Mouse (Mus musculus): Measurements from ENCODE around the gene Ascc1. TPM values are rescaled to one million over a fixed set of nuclear protein-coding genes. Genes with fewer than 3 reads are reported as not detected.
A peak's percentile ranks its signal among the peaks of the same experiment; 100 is the strongest.
"Not testable (repeated sequence)": the region's sequence is repeated elsewhere in the genome, so short reads cannot be mapped to it uniquely, and the experiment has no call there.

The Ascc1 gene
- total RNA-seq, 2 experiments from 2014 or later: 27.1 to 32.8 TPM

DNA sequence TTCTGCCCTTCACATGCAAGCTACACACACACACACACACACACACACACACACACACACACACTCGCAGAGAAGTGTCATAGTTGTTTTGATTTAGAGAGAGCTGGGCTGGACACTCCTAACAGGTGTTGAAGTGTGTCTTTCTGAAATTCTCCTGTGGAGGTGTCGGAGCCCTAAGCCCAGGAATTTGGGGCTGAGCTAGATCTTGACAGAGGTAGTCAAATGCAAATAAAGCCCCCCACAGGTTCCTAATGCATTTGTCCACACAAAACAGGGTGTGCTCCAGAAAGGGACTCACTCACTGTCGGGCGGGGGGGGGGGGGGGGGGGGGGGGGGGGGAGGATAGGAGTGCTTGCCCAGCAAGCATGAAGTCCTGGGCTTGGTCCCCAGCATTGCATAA is 25.5 kb upstream of the Ascc1 start:
- DNase-seq: no peak

DNA sequence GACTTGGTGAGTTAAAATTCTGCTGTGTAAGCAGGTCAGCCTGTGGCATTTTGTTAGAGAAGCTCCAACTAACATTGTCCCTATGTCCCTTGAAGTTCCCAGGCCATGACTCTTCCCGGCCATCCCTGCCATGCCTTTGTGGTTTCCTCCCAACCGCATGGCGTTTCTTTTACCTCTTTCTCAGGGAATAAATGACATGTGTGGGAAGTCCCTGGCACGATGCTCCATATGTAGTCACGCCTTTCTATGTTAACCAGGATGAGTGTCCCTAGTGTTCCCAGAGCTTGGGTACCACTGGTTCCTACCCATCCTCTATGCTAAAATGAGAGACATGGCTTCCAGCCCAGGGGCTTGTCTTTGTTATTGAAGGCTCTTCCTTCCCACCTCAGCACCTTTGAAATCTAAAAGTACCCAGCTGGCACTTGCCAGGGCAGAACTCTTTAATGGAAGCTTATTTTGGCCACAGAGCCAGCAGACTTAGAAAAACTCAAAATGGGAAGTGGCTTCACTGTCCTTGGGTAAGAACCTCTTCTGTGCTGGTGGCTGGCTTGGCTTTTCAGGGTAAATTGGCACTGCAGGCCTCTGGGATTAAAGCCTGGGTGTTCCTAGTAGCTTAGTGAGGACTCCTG is 24.8 kb upstream of the Ascc1 start:
- DNase-seq: no peak

DNA sequence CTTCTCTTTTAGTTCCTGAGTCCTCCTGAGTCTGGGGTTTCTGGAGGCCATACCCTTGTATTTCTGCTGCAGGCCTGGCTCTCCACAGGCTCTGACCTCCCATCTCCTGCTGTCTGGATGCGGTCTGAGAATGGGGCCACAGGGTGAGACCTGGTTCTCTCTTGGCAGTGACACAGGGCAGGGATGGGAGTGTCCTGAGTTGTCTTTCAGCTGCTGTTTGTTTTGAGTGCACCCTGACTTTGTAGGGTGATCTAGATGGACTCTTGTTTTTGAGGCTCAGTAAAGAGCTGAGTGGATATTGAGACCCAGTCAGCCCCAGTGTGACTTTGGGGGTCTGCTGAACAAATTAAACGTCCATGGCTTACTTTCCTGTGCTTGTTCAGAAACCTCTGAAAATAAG is 24.2 kb upstream of the Ascc1 start:
- DNase-seq: no peak

DNA sequence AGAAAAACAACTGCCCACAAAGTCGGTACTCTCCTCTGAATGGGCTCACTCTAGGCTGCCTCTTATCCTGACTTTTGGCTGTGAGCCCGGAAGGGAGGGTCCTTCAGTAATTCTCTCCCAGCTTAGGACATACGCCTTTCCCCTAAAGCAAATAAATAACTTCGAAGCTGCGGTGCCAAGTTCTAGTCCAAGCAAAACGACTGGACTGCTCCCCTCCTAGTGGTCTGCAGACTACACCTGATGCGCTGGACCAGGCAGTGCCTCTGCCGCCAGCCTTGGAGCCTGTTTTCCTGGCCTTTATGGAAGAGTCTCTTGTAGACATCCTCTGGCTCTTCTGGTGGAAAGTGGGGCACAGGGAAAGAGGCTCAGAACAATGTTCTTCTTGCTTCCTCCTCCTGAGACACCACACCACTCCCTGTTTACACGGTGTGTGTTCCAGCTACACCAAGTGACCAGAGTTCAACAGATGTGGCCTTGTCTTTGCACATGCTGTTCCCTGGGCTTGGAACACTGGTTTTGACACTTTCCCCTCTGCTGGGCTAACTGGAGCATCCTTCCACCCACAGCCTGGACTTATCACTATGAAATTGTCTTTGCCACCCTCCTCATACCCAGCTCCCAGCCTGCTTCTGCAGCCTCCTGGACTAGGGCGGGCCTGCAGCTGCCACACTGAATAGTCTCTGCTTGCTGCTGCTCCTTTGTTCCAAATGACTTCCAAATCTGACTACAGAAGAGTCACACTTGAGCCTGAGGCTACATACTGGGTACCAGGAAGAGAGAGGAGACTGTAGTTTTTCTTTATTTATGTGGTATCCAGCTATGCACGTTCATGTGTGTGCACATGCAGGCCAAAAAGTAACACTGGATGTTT is 23.5 kb upstream of the Ascc1 start:
- DNase-seq: peak; percentile 67 to 82

DNA sequence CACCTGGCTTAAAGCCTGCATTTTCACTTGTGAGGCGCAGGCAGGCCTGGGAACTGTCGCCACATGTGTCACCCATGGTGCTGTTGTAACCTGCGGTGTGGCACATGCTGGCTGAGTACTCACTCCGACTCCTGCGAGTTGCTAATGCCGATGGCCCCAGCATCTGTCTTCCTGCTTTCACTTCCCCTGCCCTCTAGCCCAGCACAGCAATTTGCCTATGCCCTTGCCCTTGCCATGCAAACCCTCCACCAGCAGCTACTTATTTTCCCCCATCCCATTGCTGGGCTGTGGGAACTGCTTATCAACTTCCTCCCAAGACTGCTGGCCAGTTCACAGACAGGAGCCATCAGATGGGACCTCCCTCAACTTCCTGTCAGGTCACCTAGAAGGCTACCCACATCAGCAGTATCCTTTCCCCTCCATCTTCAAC is 21.8 kb upstream of the Ascc1 start:
- DNase-seq: no peak

DNA sequence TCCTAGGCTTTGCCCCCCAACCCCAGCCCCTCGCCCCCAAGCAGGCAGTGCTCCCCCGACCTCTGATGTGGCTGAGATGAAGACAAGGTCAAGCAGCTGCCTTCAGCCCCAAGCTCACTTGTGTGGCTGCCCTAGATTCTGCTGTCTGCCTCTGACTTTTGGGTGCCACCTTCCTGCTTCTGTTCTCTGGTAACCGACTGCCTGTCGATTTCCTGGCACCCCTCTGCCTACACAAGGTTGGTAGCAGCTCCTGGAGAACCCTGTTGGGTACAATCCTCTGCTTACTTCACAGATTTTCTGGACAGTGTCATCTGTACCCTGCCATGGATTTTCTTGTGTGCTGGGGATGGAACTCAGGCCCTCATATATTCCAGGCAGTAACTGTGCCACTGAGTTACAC is 21.3 kb upstream of the Ascc1 start:
- no peak for DNase-seq

DNA sequence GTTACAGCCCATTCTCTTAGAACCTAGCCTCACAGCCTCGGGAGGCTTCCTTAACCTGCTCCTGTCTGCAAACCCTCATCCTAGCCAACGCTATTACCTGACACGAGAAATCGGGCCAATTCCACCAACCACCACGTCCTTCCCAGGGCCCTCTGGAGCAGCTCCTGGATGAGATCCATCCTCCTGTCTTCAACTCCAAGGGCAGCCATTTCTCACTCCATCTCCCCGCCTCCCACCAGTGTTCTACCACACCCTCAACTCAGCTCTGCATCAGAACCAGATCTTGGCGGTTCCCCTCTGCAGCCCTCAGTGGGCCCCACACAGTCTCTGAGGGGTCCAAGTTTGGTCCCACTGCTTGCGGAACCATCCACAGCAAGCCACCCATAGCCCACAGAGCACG is 20.8 kb upstream of the Ascc1 start:
- DNase-seq: peak; percentile 68 to 70

DNA sequence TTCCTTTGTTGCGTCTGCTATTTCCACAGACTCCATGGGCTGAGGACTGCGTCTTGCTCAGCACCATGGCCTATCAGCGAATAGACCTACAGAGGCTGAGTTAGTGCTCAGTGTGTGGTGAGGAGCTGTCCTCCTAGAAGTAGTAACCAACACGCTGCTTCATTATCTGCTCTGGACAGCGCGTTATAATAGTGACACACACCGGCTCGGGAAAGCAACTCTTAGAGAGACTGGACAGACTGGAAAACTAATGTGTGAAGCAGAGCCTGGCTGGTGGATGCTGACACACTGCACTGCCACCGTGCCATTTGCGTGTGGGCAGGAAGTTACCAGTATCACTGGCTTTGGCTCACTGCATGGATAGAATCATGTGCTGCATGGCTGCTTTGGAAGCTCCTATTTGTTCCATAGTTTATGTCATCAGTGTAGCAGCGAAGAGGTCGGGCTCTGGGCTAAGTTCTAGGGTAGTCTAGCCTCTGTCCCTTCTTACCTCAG is 20.2 kb upstream of the Ascc1 start:
- no peak for DNase-seq

DNA sequence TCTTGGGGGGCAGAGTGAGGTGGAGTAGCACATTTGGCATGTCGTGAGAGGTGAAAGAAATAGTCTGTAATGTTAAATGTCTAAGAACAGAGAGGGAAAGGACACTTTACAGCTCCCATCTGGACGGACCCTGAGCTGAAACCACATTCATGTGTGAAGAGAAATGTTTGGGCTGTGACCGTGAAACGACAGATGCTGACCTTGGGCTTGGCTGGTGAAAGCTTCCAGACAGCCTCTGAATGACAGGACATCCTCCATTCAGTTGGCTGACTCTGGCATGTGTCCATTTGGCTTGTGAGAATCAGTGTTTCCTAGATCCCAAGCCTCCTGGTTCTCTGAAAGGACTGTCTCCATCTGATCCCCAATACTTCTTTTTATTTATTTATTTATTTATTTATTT is 14.6 kb upstream of the Ascc1 start:
- peak; percentile 69 to 73 for DNase-seq

DNA sequence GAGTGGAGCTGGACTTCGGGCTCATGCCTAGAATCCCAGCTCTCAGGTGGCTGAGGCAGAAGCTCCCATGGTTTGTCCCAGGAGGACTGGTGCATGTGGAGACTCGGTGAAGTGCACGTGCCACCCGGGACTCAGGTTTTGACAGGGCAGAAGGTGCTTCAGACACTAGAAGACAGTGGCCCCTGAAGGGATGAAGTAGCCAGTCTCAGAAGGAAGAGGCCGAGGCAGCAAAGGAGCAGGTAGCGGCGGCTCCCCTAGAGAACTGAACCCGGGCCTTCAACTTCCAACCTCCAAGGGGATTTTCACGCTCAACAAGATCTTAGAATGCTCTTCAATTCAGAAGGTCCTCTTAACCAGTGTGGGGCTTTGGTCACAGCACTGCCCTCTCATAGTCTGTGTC is 12.2 kb upstream of the Ascc1 start:
- DNase-seq: no peak

DNA sequence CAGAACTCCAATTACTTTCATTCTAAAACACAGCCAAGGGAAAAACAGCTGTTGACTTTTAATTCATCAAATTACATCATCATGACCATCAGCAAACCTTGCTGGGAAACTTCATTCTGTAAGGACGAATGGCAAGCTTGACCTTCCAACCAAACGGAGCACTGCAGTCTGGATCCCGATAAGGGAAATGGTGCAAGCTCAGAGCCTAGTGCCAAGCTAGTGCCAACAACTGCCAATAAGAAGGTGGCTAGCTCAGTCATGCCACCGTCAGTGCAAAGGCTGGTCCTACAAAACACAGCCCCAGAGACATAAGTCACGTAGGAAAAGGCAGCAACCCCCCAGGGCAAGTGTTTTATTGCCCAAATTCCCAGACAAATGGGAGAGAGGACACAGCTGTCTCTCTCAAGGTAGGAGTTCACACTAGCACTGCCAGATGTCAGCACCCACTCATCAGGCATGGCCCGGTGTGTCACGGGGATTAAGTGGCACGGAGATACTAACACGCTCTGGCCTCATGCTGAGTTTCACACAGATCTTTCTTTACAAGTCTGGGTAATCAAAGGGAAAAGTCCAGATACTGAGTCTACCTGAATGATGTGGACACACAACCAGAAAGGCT is 11.2 kb upstream of the Ascc1 start:
- DNase-seq: peak; percentile 46 to 67

DNA sequence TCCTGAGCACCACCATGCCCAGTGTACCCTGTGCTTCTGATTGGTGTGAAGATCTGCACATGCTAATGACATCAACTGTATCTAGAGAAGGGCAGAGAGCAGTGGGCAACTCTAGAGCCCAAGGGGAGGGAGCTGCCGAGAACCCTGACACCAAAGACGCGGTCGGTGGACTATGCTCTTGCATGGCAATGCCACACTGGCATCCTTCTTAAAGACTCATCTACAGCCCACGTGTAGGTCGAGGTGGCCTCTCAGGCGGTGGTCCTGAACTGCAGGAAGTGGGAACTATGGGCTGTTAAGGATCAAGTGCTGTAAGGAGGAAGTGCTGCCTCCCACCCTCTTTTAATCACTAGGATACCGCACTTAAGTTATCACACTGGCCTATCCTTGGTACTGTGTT is 10.6 kb upstream of the Ascc1 start:
- no peak for DNase-seq

DNA sequence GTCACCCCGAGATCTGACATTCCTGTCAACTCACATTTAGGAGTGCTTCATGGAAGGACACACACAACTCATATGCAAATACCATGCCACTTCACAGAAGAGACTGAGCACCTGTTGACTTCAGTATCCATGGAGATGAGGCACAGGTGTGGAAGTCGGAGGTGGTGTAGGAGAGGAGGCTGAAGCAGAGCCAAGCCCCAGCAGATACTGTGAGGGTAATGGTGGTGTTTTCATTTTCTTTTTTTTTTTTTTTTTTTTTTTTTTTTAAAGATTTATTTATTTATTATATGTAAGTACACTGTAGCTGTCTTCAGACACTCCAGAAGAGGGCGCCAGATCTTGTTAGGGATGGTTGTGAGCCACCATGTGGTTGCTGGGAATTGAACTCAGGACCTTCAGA is 8.8 kb upstream of the Ascc1 start:
- not testable (repeated sequence) for DNase-seq

DNA sequence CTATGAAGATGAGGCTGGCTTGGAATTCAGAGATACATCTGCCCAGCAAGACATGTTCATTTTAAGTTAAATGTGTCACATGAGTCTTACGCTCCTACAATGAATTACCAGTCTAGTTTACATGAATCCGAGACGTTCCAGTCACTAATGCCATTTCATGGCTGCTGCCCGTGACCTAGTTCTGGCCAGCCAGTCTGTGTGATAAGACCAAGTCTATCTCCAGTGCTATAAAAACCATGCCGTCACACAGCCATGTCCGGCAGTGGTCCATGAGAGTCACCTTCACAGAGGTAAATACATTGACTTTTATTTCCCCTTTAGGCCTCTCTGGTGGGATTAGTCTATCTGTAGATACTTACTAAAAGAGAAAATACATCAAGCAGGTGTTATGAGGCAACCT is 6.7 kb upstream of the Ascc1 start:
- DNase-seq: no peak

DNA sequence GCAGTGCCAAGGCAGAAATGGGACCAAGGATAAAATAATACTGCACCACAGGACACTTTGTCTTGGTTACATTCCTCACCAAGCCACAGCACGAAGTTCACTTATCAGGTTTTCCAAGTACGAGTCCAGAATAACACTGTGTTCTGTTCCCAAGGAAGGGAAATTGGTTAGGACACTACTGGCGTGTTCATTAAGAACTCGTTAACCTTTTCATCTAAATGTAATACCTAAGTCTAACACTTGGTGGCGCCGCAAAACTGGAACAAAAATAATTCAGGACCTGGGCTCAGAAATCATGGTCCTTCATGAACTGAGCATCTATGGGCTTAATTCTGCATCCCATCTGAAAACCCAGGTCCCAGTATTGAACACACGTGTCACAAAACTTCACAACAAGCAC is 5.0 kb upstream of the Ascc1 start:
- peak; percentile 20 to 49 for DNase-seq

DNA sequence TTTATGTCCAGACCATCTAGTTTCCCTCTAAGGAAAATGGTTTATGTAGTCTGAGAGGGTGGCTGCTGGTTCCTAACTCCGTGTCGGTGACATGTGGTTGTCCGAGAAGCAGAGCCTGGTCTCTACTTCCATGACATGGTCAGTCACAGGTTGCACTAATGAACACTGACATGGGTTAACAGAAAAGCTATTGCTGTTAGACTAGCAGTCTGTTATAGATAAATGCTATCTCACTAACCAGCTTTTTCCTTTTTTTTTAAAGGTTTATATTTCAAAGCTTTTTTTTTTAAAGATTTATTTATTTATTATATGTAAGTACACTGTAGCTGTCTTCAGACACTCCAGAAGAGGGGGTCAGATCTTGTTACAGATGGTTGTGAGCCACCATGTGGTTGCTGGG is 3.5 kb upstream of the Ascc1 start:
- no peak for DNase-seq

DNA sequence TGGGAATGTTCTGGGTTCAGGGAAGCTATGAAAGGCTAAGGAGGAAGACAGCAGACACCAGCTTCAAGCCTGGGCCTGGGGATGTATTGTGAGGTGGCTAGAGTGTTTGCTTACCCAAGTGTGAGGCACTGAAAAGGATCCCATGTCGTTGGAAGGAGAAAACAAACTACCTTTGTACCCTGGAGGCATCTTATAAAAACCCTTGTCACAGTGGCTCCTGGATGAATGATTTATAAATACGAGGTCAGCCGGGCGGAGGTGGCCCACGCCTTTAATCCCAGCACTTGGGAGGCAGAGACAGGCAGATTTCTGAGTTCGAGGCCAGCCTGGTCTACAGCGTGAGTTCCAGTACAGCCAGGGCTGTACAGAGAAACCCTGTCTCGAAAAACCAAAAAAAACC is 942 bp upstream of the Ascc1 start:
- DNase-seq: not testable (repeated sequence)

DNA sequence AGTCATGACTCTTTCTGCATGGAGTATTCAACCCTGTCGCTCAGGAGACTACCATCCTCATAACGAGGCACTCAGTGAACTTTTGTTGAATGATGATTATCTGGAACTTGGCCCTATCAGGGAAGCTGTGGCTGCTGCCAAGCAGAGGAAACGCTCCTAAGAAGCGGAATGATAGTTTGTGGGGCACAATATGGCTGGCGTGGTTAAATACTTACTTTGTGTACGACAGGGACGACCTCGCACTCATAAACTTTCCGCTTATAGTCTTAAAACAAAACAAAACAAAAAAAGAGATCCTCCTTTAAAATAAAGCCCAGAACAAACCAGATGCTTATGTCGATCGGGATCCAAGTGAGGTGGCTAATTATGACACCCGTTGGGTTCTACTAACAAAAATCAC is 402 bp upstream of the Ascc1 start:
- DNase-seq: no peak

DNA sequence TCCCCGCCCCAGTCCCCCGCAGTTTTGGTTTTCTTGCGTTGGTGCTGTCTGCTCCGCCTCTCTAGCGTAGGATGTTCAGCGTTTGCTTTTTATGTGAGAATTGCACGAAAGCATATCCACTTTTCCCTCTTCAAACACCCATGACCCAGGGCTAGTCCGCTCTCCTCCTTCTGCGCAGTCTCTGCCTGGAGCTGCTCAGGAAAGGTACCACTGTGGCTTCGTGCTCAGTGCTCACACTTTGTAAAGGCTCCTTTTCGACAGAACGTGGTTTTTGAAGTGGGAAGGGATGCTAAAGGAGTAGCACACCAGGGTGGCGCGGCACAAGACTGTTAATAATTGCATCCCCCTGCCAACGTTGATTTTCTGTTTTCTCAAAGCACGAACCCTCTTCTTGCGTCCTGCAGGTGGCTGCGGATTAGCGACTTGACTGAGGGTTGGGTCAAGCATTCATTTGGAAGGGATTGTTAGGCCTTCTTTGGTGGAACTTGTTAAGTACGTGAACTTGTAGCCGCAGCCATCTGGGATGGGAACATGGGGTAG is 678 bp downstream of the Ascc1 start:
- no peak for DNase-seq

DNA sequence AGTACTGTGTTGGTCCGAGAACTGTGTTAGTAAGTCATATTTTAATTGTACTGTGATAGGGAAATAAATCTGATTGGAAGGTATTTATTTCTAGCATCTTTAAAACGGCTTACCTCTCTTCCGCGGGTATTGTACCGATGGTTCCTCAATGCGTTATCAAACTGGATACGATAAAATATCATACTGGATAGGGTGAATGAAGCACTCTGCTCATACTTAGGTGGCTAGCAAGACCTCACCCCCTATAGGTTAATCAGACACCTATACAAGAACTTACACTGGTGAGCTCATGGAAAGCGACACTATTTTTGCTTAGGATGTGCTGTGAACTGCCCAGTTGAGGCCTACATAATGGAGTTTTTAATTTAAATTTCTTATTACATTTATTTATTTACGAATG is 1.2 kb downstream of the Ascc1 start:
- DNase-seq: no peak

DNA sequence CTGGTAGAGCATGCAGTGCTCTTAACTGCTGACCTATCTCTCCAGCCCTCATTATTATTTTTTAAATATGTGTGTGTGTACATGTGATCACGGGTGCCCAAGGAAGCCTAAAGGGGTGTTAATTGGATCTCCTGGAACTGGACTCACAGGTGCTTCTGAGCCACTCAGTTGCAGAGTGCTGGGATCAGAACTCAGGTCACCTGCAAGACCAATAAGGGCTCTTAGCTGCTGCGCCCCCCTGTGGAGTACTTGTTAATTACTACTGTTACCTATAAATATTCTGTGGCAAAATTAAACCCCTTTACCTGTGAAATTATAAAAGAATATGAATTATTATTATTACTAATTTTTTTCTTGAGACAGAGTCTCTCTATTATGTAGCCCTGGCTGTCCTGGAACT is 2.7 kb downstream of the Ascc1 start:
- DNase-seq: peak; percentile 22 to 61

DNA sequence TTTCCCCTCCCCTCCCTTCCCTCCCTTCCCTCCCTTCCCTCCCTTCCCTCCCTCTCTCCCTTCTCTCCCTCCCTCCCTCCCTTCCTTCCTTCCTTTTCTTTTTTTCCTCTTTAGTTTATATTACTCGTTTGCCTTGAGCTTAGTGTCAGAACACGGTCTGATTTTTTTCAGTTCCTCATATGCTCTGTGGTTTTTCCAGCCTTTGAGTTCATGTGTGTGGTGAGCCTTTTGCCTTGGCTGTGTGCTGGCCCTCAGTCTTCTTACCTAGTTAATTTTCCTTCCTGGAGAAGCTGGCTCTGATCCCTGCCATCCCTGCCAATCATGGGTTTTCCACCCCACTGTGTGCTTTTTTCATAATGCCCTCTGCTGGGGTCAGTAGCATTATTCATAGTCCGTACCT is 6.5 kb downstream of the Ascc1 start:
- no peak for DNase-seq

DNA sequence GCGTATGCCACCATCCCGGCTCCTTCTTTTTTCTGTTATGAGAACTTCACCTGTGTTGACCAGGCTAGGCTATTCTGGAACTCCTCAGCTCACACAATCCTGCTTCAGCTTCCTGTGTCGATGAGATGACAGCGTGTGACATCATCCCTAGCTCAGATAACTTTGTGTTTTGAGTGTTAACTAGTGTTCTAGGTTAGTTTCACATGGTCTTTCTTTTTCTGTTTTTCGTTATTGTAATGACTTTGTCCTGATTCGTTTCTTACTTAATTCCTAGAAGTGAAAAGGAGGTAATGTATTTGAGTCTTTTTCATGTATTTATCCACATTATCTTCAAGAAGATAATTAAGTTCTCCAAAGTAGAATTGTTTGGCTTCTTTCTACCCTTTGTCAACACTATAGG is 13.6 kb downstream of the Ascc1 start:
- no peak for DNase-seq
